Mouse (Mus musculus) spleen, adult 2 months (tissue): ENCODE data around the gene Pcsk7. TPM values are rescaled to one million over a fixed set of nuclear protein-coding genes. Genes with fewer than 3 reads are reported as not detected.
A peak's percentile ranks its signal among the peaks of the same experiment; 100 is the strongest.

ENCODE experiments used
- DNase-seq, 2 experiments: peaks; one replicate each; pipeline versions ENCODE4 v3.0.0 to v3.0.0-alpha.2; 2012 to 2021; ENCODE audit warnings: low spot score in 2 of 2, low read depth in 1 of 2
- H3K27ac ChIP-seq: fragments of 200-500 bp; 2 replicates; pipeline ENCODE4 v1.5.1; 2012; ENCODE audit warnings: low read length, inconsistent platforms; ENCODE audit not compliant: insufficient read depth
- H3K27me3 ChIP-seq: fragments of 200-500 bp; 2 replicates; pipeline ENCODE4 v1.6.1; 2012; ENCODE audit warnings: mild to moderate bottlenecking, moderate library complexity, low read length, inconsistent platforms; ENCODE audit not compliant: control insufficient read depth, insufficient read depth
- H3K36me3 ChIP-seq: fragments of 200-500 bp; 2 replicates; pipeline ENCODE4 v1.6.1; 2012; ENCODE audit warnings: mild to moderate bottlenecking, low read length, inconsistent platforms; ENCODE audit not compliant: control insufficient read depth, insufficient read depth
- H3K4me1 ChIP-seq: fragments of 200-500 bp; 2 replicates; pipeline ENCODE4 v1.6.1; 2011; ENCODE audit warnings: inconsistent platforms; ENCODE audit not compliant: control insufficient read depth, insufficient read depth, insufficient read length
- H3K4me3 ChIP-seq: fragments of 200-500 bp; 2 replicates; pipeline ENCODE4 v1.5.1; 2011; ENCODE audit warnings: mild to moderate bottlenecking, inconsistent platforms; ENCODE audit not compliant: insufficient read depth, insufficient read length; ENCODE audit errors: extremely low read depth
- CTCF ChIP-seq: fragments of 200-500 bp; IDR thresholded peaks from 2 replicates; pipeline ENCODE4 v1.5.1; 2011; ENCODE audit warnings: mild to moderate bottlenecking, inconsistent platforms; ENCODE audit not compliant: insufficient read depth, insufficient read length, insufficient replicate concordance; ENCODE audit errors: extremely low read depth
- POLR2A ChIP-seq: fragments of 200-500 bp; IDR thresholded peaks from 2 replicates; pipeline ENCODE4 v1.6.1; 2011; ENCODE audit warnings: low read depth, low read length, inconsistent platforms
- WGBS: fragments of 180-500 bp; shearing (Covaris S2); methylation state at CpG from one replicate; pipeline ENCODE4 v1.1.7; 2018; 5-methylcytosine and 5-hydroxymethylcytosine counted together
- polyA plus RNA-seq: library from polyadenylated mRNA; depleted of rRNA; stranded (reverse); fragments of >200 nt; gene quantifications from 2 replicates; pipeline ENCODE4 v1.2.3, GENCODE M21; 2012; rRNA removed

Gene Pcsk7
- polyA plus RNA-seq, 1 experiment: 23.8 TPM

DNA sequence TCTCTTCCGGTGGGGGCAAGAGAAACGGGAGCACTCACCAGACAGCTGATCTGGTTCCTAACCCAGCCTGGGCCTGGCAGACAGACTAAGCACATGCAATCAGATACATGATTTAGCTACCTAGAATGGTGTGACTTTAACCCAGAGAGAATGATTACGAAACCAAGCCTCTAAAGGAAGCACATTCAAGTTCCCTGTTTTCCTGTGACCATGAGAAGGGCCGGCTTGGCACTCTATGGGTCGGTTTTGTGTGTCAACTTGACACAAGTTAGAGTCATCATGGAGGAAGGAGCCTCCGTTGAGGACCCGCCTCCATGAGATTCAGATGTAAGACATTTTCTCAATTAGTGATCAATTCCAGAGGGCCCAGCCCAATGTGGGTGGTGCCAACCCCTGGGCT lies 53.4 kb downstream of the Pcsk7 start:
- H3K4me3 ChIP-seq: no peak overlapping the region
- H3K27ac ChIP-seq: no peak overlapping the region
- H3K4me1 ChIP-seq: peaks cover 4% of the 10 kb centered on the region; the same call in 1 of the 2 replicates
- 46% methylated on average over 7 of the region's 7 CpGs for WGBS
- TF ChIP-seq POLR2A: no peak
- no peak for TF ChIP-seq CTCF
- H3K36me3 ChIP-seq: no peaks in the 10 kb centered on the region
- H3K27me3 ChIP-seq: no peaks in the 10 kb centered on the region
- no peak for DNase-seq

DNA sequence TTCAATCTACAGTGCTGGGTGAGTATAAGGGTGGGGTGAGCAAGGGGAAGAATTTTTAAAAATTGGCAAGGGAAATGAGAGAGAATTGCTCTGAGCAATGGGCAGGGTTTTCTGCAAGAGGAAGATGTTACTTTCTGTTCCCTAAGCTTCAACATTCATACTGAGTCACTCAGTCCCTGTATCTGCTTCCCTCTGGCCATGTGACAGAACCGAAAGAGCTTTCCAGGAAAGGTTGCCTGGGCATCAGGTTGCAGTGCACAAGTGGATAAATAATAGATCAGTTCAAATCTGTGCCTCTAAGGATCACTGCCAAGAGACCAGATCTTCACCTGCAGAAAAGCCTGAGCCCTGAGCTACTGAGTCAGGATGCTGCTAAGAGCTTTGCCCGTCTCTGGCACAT lies 55.6 kb downstream of the Pcsk7 start:
- no peaks in the 10 kb centered on the region for H3K27me3 ChIP-seq
- H3K36me3 ChIP-seq: peaks cover 6% of the 10 kb centered on the region
- H3K27ac ChIP-seq: no peak overlapping the region
- H3K4me3 ChIP-seq: no peak overlapping the region
- no peak for DNase-seq
- no peak for TF ChIP-seq POLR2A
- no peak for TF ChIP-seq CTCF
- H3K4me1 ChIP-seq: peaks cover 2% of the 10 kb centered on the region; the same call in 1 of the 2 replicates
- WGBS: 52% methylated on average over 2 of the region's 2 CpGs

DNA sequence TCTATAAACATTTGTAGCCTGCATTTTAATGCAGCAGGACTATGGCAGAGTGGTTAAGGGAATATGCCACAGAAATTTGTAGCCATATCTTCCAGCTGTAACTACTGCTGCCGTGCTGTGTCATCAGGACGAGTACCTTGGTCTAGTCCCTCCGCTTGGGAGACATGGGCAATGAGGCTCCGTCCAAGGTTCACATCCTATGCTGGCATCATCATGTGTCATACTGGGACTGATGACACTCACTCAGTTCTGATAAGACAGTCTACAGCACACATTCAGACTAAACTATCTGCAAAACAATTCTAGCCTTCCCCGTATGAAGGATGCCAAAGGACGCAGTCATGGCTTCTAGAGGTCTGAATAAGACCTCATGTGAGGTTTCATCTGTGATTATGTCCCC lies 57.3 kb downstream of the Pcsk7 start:
- no peak for DNase-seq
- Histone ChIP-seq H3K27me3 (no peaks in the 10 kb centered on the region), H3K27ac (no peak overlapping the region), H3K4me1 (peaks cover 2% of the 10 kb centered on the region; the same call in 1 of the 2 replicates), H3K36me3 (peaks cover 13% of the 10 kb centered on the region), H3K4me3 (no peak overlapping the region)
- no peak for TF ChIP-seq POLR2A
- WGBS: 93% methylated on average over 6 of the region's 6 CpGs

DNA sequence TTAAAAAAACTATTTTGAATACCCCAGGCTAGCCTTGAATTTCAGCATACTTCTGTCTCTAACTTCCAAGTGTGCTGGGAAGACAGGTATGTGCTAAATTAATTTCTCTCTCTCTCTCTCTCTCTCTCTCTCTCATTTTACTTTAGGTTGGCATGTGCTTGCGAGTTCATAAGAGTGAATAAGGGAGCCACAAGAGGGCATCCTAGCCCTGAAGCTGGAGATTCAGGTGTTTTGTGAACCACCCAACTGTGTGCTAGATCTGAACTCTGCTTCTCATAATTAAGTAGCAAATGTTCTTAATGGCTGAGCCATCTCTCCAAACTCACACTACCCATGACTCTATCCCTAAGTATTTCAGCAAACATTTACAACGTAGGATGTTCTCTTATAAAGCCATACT lies 70.6 kb downstream of the Pcsk7 start:
- Histone ChIP-seq H3K27me3 (no peaks in the 10 kb centered on the region), H3K4me1 (no peaks in the 10 kb centered on the region), H3K27ac (no peak overlapping the region), H3K36me3 (peaks cover 14% of the 10 kb centered on the region), H3K4me3 (no peak overlapping the region)
- 83% methylated on average over 2 of the region's 2 CpGs for WGBS
- peak in 1 of 2 experiments; percentile 18 for DNase-seq
- TF ChIP-seq CTCF (no peak), POLR2A (no peak)

Other genes with a start within 250 kb of the Pcsk7 start
- 19.5 and 19.6 TPM in 2 replicates for gene Cep164, start 77.8 kb upstream of the Pcsk7 start, polyA plus RNA-seq
- gene Bace1, start 67.9 kb upstream of the Pcsk7 start, polyA plus RNA-seq: 6.9 and 8.1 TPM in 2 replicates
- 7.7 and 9.6 TPM in 2 replicates for gene Rnf214, start 414 bp downstream of the Pcsk7 start, polyA plus RNA-seq
- 103 and 140 TPM in 2 replicates for gene Tagln, start 29.6 kb downstream of the Pcsk7 start, polyA plus RNA-seq
- 322 and 583 TPM in 2 replicates for gene Sidt2, start 48.8 kb downstream of the Pcsk7 start, polyA plus RNA-seq
- gene Pafah1b2, start 106.2 kb downstream of the Pcsk7 start, polyA plus RNA-seq: 10.3 and 12.1 TPM in 2 replicates
- gene Sik3, start 106.3 kb downstream of the Pcsk7 start, polyA plus RNA-seq: 13.4 and 13.7 TPM in 2 replicates